ENCODE assay signal across 11 mouse cellular contexts in the genomic region with DNA sequence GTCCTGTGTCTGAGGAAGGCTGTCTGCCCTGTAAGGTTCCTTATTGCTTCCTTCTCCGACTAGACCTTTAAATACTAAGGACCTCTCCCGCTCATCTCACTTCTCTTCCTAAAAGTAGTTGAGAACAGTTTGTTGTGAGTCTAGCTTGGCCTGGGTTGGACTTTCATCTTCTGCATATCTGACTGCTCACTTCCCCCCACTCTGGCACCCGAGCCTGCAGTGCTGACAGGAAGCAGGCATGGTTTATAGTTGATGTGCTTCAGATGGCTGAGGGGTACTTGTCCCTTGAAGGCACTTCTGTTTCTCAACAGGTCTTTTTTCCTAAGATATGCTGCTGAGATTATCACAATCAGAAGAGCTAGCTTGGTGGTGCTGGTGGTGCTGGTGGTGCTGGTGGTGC. TPM values are rescaled to one million over a fixed set of nuclear protein-coding genes. Genes with fewer than 3 reads are reported as not detected.
DNase-seq lines count a peak whose midpoint lies in the region; ATAC-seq lines count a peak whose summit lies in the region.
"Had no signal": no experiment of that assay in that cellular context is flagged by ENCODE, and none has a peak within 500 bp of the region (broad histone marks: within the 10 kb centered on the region; RNA-seq: fewer than 3 reads in every experiment).

No protein-coding gene starts in this region.

- peaks cover 17% of the 10 kb centered on the region for H3K4me1 ChIP-seq in kidney, embryonic 16.5 days (ENCODE audit: insufficient read depth, low read length)
- peaks cover 68% of the 10 kb centered on the region for H3K4me1 ChIP-seq in liver, embryonic 15.5 days (replicated peaks)

- H3K4me2 ChIP-seq in kidney, embryonic 16.5 days (replicated peaks; ENCODE audit: low read depth, low read length): no peak overlapping the region
- peak overlapping the region; percentile 85 for H3K4me2 ChIP-seq in liver, embryonic 15.5 days

- H3K27ac ChIP-seq in kidney, embryonic 16.5 days (ENCODE audit: low read length): no peak overlapping the region
- H3K27ac ChIP-seq in liver, embryonic 15.5 days (replicated peaks): peak overlapping the region; percentile 86; the same call in 1 of the 2 replicates
- H3K27ac ChIP-seq: kidney, postnatal 0 days had no signal

- WGBS in kidney, embryonic 16.5 days: 61% methylated on average over 3 of the region's 3 CpGs
- 25% methylated on average over 3 of the region's 3 CpGs for WGBS in liver, embryonic 15.5 days (ENCODE audit: insufficient replicate concordance)

- no peak overlapping the region for H3K4me3 ChIP-seq in kidney, embryonic 16.5 days (ENCODE audit: low read length)
- H3K4me3 ChIP-seq in liver, embryonic 15.5 days (replicated peaks): no peak overlapping the region

- H3K27me3 ChIP-seq in kidney, embryonic 16.5 days (ENCODE audit: insufficient read depth, low read length): no peaks in the 10 kb centered on the region
- no peaks in the 10 kb centered on the region for H3K27me3 ChIP-seq in liver, embryonic 15.5 days
- H3K27me3 ChIP-seq: Patski had no signal

- H3K9me3 ChIP-seq in kidney, embryonic 16.5 days (ENCODE audit: low read length): no peaks in the 10 kb centered on the region
- no peaks in the 10 kb centered on the region for H3K9me3 ChIP-seq in liver, embryonic 15.5 days (replicated peaks)

- peaks cover 6% of the 10 kb centered on the region; the same call in 1 of the 2 replicates for H3K36me3 ChIP-seq in kidney, embryonic 16.5 days (ENCODE audit: insufficient read depth, low read length)
- H3K36me3 ChIP-seq in liver, embryonic 15.5 days (replicated peaks): peaks cover 40% of the 10 kb centered on the region

- DNase-seq in kidney, postnatal 36 days: peak; percentile 60 to 63
- peak; percentile 57 for DNase-seq in T-cell, adult 2 months (ENCODE audit: low spot score)
- DNase-seq in thymus, postnatal 10 days (ENCODE audit: low spot score in 2 of 2): peak; percentile 40 to 56
- DNase-seq in embryo, embryonic 11 days: no peak
- no peak for DNase-seq in right cerebral cortex, adult 18-20 months
- DNase-seq: forebrain, postnatal 0 days; retina, postnatal 1 day had no signal

- no peak overlapping the region for H3K9ac ChIP-seq in kidney, embryonic 16.5 days (replicated peaks; ENCODE audit: low read length)
- no peak overlapping the region for H3K9ac ChIP-seq in liver, embryonic 15.5 days
- H3K9ac ChIP-seq: forebrain, postnatal 0 days had no signal

- no peak for ATAC-seq in kidney, embryonic 16.5 days (ENCODE audit: low FRiP score, low TSS enrichment)
- ATAC-seq in liver, embryonic 15.5 days (ENCODE audit: insufficient read depth): no peak
- ATAC-seq: forebrain, postnatal 0 days; Patski had no signal

RNA-seq across cellular contexts. Expression of gene Ap1b1, which starts 2.6 kb away (rescaled TPM):
- 76.9 and 79.1 TPM in 2 replicates for polyA plus RNA-seq in kidney, embryonic 16.5 days (2015; fragmentation: Nextera tagmentation; extraction: Ambion mirVana)
- 76.7 and 81.9 TPM in 2 replicates for polyA plus RNA-seq in liver, embryonic 15.5 days (2015; fragmentation: Nextera tagmentation; extraction: Ambion mirVana)

RNA-seq across cellular contexts. Expression of gene Nefh, which starts 41.3 kb away (rescaled TPM):
- 0.19 TPM in 2 replicates for polyA plus RNA-seq in kidney, embryonic 16.5 days (2015; fragmentation: Nextera tagmentation; extraction: Ambion mirVana)
- polyA plus RNA-seq in liver, embryonic 15.5 days (2015; fragmentation: Nextera tagmentation; extraction: Ambion mirVana): 0.07 and 0.10 TPM in 2 replicates

Comparison
In these comparisons a context has a peak if more than half of its experiments do, and no peak if none do; other contexts are left out.
1. DNase-seq: peak in kidney, postnatal 36 days (2 of 2), T-cell, adult 2 months (single experiment) and thymus, postnatal 10 days (2 of 2); none in embryo, embryonic 11 days (single experiment) and right cerebral cortex, adult 18-20 months (single experiment).